Mouse (Mus musculus) stomach, embryonic 14.5 days (tissue): Measurements from ENCODE around the gene Sept10. TPM values are rescaled to one million over a fixed set of nuclear protein-coding genes. Genes with fewer than 3 reads are reported as not detected.

ENCODE experiments used
- ATAC-seq: fragments of 200-750 bp; cut with Nextera tagmentation; 2 replicates; pipeline ENCODE4 v1.8.0; 2017; ENCODE audit warnings: low read depth, moderate TSS enrichment; ENCODE audit not compliant: insufficient number of reproducible peaks, insufficient read depth, low FRiP score
- H3K27ac ChIP-seq: fragments of 300-500 bp; sonication (generic); 2 replicates; pipeline ENCODE4 v1.5.1; 2014; ENCODE audit warnings: mild to moderate bottlenecking, low read length, moderate library complexity, mixed read lengths
- H3K27me3 ChIP-seq: fragments of 300-500 bp; sonication (generic); 2 replicates; pipeline ENCODE4 v1.6.1; 2014; ENCODE audit warnings: low read length, control low read depth, mixed read lengths; ENCODE audit not compliant: control insufficient read depth, insufficient read depth
- H3K36me3 ChIP-seq: fragments of 300-500 bp; sonication (generic); 2 replicates; pipeline ENCODE4 v1.6.1; 2014; ENCODE audit warnings: mild to moderate bottlenecking, control low read depth, low read length, moderate library complexity, mixed read lengths; ENCODE audit not compliant: control insufficient read depth, insufficient read depth
- H3K4me1 ChIP-seq: fragments of 300-500 bp; sonication (generic); 2 replicates; pipeline ENCODE4 v1.6.1; 2014; ENCODE audit warnings: low read length, control low read depth, mixed read lengths; ENCODE audit not compliant: control insufficient read depth, insufficient read depth
- H3K4me2 ChIP-seq: fragments of 300-500 bp; sonication (generic); replicated peaks from 2 replicates; pipeline ENCODE4 v1.6.1; 2014; ENCODE audit warnings: low read depth, low read length, control low read depth
- H3K4me3 ChIP-seq: fragments of 300-500 bp; sonication (generic); 2 replicates; pipeline ENCODE4 v1.5.1; 2014; ENCODE audit warnings: low read depth, low read length, control low read depth
- H3K9ac ChIP-seq: fragments of 300-500 bp; sonication (generic); replicated peaks from 2 replicates; pipeline ENCODE4 v1.6.1; 2014; ENCODE audit warnings: low read depth, mild to moderate bottlenecking, control low read depth, low read length, moderate library complexity, mixed read lengths
- H3K9me3 ChIP-seq: fragments of 300-500 bp; sonication (generic); 2 replicates; pipeline ENCODE4 v1.6.1; 2016; ENCODE audit warnings: low read depth, low read length, control low read depth; ENCODE audit not compliant: control insufficient read depth
- WGBS: fragments of 180-500 bp; shearing (Covaris S2); extraction: QIAGEN DNeasy Blood & Tissue Kit; methylation state at CpG from one replicate; pipeline ENCODE4 v1.1.7; 2014; 5-methylcytosine and 5-hydroxymethylcytosine counted together
- polyA plus RNA-seq: library from polyadenylated mRNA; unstranded; fragments of >200 nt; fragmentation: Nextera tagmentation; extraction: Ambion mirVana; gene quantifications from 2 replicates; pipeline ENCODE4 v1.2.1, GENCODE M21; 2014

Gene Sept10
- polyA plus RNA-seq, 1 experiment from 2014 or later, result 49.7 TPM

- H3K9me3 ChIP-seq, result no peaks in the 10 kb centered on the region
- no peak overlapping the region for H3K9ac ChIP-seq
- peak; percentile 80 for ATAC-seq
- H3K4me3 ChIP-seq, result no peak overlapping the region
- no peaks in the 10 kb centered on the region for H3K4me1 ChIP-seq
- H3K27ac ChIP-seq, result no peak overlapping the region; the same call in 1 of the 2 replicates
- no peaks in the 10 kb centered on the region for H3K27me3 ChIP-seq
- H3K4me2 ChIP-seq, result no peak overlapping the region
- H3K36me3 ChIP-seq, result no peaks in the 10 kb centered on the region
- WGBS, result 40% methylated on average over 3 of the region's 3 CpGs
Observed at GRCm38 (mm10) chr10:59241141-59241541, 19.5 kb upstream of the Sept10 start.

- no peak overlapping the region for H3K4me2 ChIP-seq
- H3K27ac ChIP-seq, result no peak overlapping the region
- no peaks in the 10 kb centered on the region for H3K4me1 ChIP-seq
- ATAC-seq, result no peak
- H3K36me3 ChIP-seq, result no peaks in the 10 kb centered on the region
- no peaks in the 10 kb centered on the region for H3K9me3 ChIP-seq
- no peak overlapping the region for H3K9ac ChIP-seq
- no peaks in the 10 kb centered on the region for H3K27me3 ChIP-seq
- WGBS, result 39% methylated on average over 3 of the region's 3 CpGs
- H3K4me3 ChIP-seq, result no peak overlapping the region
Observed at GRCm38 (mm10) chr10:59237757-59238156, 16.1 kb upstream of the Sept10 start.

- H3K4me1 ChIP-seq, result no peaks in the 10 kb centered on the region
- WGBS, result 75% methylated on average over 6 of the region's 6 CpGs
Observed at GRCm38 (mm10) chr10:59236486-59236885, 14.8 kb upstream of the Sept10 start.

GRCm38 (mm10) chr10:59235847-59236246 lies 14.2 kb upstream of the Sept10 start:
- WGBS, result 57% methylated on average over 4 of the region's 4 CpGs
- Histone ChIP-seq H3K9ac (no peak overlapping the region), H3K27me3 (no peaks in the 10 kb centered on the region), H3K27ac (no peak overlapping the region), H3K9me3 (no peaks in the 10 kb centered on the region), H3K4me1 (no peaks in the 10 kb centered on the region), H3K4me2 (no peak overlapping the region), H3K4me3 (no peak overlapping the region), H3K36me3 (no peaks in the 10 kb centered on the region)
- ATAC-seq, result no peak

More at GRCm38 (mm10) chr10:59236486-59236885, 14.8 kb upstream of the Sept10 start:
- no peak overlapping the region for H3K4me3 ChIP-seq
- no peak overlapping the region for H3K27ac ChIP-seq
- no peak for ATAC-seq
- H3K4me2 ChIP-seq, result no peak overlapping the region
- H3K9me3 ChIP-seq, result no peaks in the 10 kb centered on the region
- H3K9ac ChIP-seq, result no peak overlapping the region
- H3K27me3 ChIP-seq, result no peaks in the 10 kb centered on the region
- H3K36me3 ChIP-seq, result no peaks in the 10 kb centered on the region

GRCm38 (mm10) chr10:59235227-59235626 lies 13.6 kb upstream of the Sept10 start:
- Histone ChIP-seq H3K4me1 (no peaks in the 10 kb centered on the region), H3K36me3 (no peaks in the 10 kb centered on the region), H3K27ac (no peak overlapping the region), H3K9me3 (no peaks in the 10 kb centered on the region), H3K9ac (no peak overlapping the region), H3K4me3 (no peak overlapping the region), H3K4me2 (no peak overlapping the region), H3K27me3 (no peaks in the 10 kb centered on the region)
- no peak for ATAC-seq
- WGBS, result 90% methylated on average over 2 of the region's 2 CpGs

GRCm38 (mm10) chr10:59229205-59229820 lies 7.7 kb upstream of the Sept10 start:
- no peak overlapping the region for H3K4me2 ChIP-seq
- no peaks in the 10 kb centered on the region for H3K27me3 ChIP-seq
- WGBS, result 67% methylated on average over 4 of the region's 4 CpGs
- H3K4me3 ChIP-seq, result no peak overlapping the region
- H3K36me3 ChIP-seq, result no peaks in the 10 kb centered on the region
- ATAC-seq, result no peak
- no peaks in the 10 kb centered on the region for H3K9me3 ChIP-seq
- no peak overlapping the region for H3K9ac ChIP-seq
- no peaks in the 10 kb centered on the region; the same call in 1 of the 2 replicates for H3K4me1 ChIP-seq
- H3K27ac ChIP-seq, result no peak overlapping the region

GRCm38 (mm10) chr10:59225137-59225536 lies 3.5 kb upstream of the Sept10 start:
- Histone ChIP-seq H3K4me1 (peaks cover 4% of the 10 kb centered on the region; the same call in 1 of the 2 replicates), H3K36me3 (no peaks in the 10 kb centered on the region), H3K4me2 (no peak overlapping the region), H3K27me3 (no peaks in the 10 kb centered on the region), H3K27ac (no peak overlapping the region), H3K4me3 (no peak overlapping the region), H3K9me3 (no peaks in the 10 kb centered on the region), H3K9ac (no peak overlapping the region)
- WGBS, result 86% methylated on average over 2 of the region's 2 CpGs
- no peak for ATAC-seq

- no peak for ATAC-seq
- Histone ChIP-seq H3K4me1 (peaks cover 4% of the 10 kb centered on the region; the same call in 1 of the 2 replicates), H3K4me3 (peak overlapping the region; percentile 85; the same call in 1 of the 2 replicates), H3K27me3 (no peaks in the 10 kb centered on the region), H3K4me2 (peak overlapping the region; percentile 93), H3K9me3 (no peaks in the 10 kb centered on the region), H3K36me3 (no peaks in the 10 kb centered on the region), H3K9ac (no peak overlapping the region), H3K27ac (no peak overlapping the region)
- 76% methylated on average over 4 of the region's 4 CpGs for WGBS
Observed at GRCm38 (mm10) chr10:59223890-59224289, 2.2 kb upstream of the Sept10 start.

GRCm38 (mm10) chr10:59223301-59223700 lies 1.7 kb upstream of the Sept10 start:
- 50% methylated on average over 14 of the region's 14 CpGs for WGBS
- Histone ChIP-seq H3K27me3 (no peaks in the 10 kb centered on the region), H3K4me3 (peak overlapping the region; percentile 85), H3K9ac (peak overlapping the region; percentile 77; the same call in 1 of the 2 replicates), H3K4me2 (peak overlapping the region; percentile 93), H3K36me3 (no peaks in the 10 kb centered on the region), H3K9me3 (no peaks in the 10 kb centered on the region), H3K27ac (no peak overlapping the region), H3K4me1 (peaks cover 4% of the 10 kb centered on the region; the same call in 1 of the 2 replicates)
- no peak for ATAC-seq
